Mouse (Mus musculus) embryonic facial prominence, embryonic 14.5 days (tissue): ENCODE data around the gene Nkapd1. TPM values are rescaled to one million over a fixed set of nuclear protein-coding genes. Genes with fewer than 3 reads are reported as not detected.

ENCODE experiments used
- ATAC-seq: fragments of 200-750 bp; cut with Nextera tagmentation; 2 replicates; pipeline ENCODE4 v1.8.0; 2017; ENCODE audit warnings: low read depth, moderate number of reproducible peaks, moderate TSS enrichment
- DNase-seq: peaks from one replicate; pipeline ENCODE4 v3.0.0-alpha.2; 2015; ENCODE audit warnings: low spot score
- H3K27ac ChIP-seq: fragments of 300-500 bp; sonication (generic); replicated peaks from 2 replicates; pipeline ENCODE4 v1.5.1; 2014; ENCODE audit warnings: low read depth, mild to moderate bottlenecking, low read length, moderate library complexity
- H3K27me3 ChIP-seq: fragments of 300-500 bp; sonication (generic); replicated peaks from 2 replicates; pipeline ENCODE4 v1.6.1; 2014; ENCODE audit warnings: low read length; ENCODE audit not compliant: control insufficient read depth, insufficient read depth
- H3K36me3 ChIP-seq: fragments of 300-500 bp; sonication (generic); 2 replicates; pipeline ENCODE4 v1.6.1; 2014; ENCODE audit warnings: low read length, mixed read lengths; ENCODE audit not compliant: control insufficient read depth, insufficient read depth
- H3K4me1 ChIP-seq: fragments of 300-500 bp; sonication (generic); 2 replicates; pipeline ENCODE4 v1.6.1; 2014; ENCODE audit warnings: antibody characterized with exemption, low read length; ENCODE audit not compliant: control insufficient read depth, insufficient read depth
- H3K4me2 ChIP-seq: fragments of 300-500 bp; sonication (generic); 2 replicates; pipeline ENCODE4 v1.6.1; 2014; ENCODE audit warnings: low read depth, mild to moderate bottlenecking, low read length, moderate library complexity, mixed read lengths
- H3K4me3 ChIP-seq: fragments of 300-500 bp; sonication (generic); 2 replicates; pipeline ENCODE4 v1.5.1; 2014; ENCODE audit warnings: low read depth, mild to moderate bottlenecking, low read length
- H3K9ac ChIP-seq: fragments of 300-500 bp; sonication (generic); 2 replicates; pipeline ENCODE4 v1.6.1; 2014; ENCODE audit warnings: low read depth, mild to moderate bottlenecking, low read length, moderate library complexity, mixed read lengths
- H3K9me3 ChIP-seq: fragments of 300-500 bp; sonication (generic); 2 replicates; pipeline ENCODE4 v1.6.1; 2016; ENCODE audit warnings: low read length; ENCODE audit not compliant: control insufficient read depth
- WGBS: fragments of 180-500 bp; shearing (Covaris S2); extraction: QIAGEN DNeasy Blood & Tissue Kit; methylation state at CpG from one replicate; pipeline ENCODE4 v1.1.7; 2014; 5-methylcytosine and 5-hydroxymethylcytosine counted together
- polyA plus RNA-seq: library from polyadenylated mRNA; unstranded; fragments of >200 nt; fragmentation: Nextera tagmentation; extraction: Ambion mirVana; gene quantifications from 2 replicates; pipeline ENCODE4 v1.2.1, GENCODE M21; 2014

Gene Nkapd1
- polyA plus RNA-seq, 1 experiment from 2014 or later: 24.3 TPM

DNA sequence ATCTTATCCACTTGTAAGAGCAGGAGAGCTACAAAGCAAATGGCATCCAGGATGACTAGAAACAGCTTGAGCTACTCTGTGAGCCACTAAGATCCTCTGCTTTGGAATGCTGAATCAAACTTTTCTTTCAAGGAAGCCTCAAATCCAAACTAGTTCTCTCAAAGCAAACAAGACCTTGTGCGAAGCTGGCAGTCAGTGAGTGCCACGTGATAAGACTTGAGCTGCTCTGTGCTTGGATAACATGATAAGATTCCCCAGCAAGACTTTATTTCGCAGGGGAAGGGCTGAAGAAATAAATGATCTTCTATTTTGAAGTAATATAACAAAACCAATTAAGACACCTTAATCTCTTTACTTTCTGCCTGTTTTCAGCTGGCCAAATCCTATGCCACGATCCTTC, 51.3 kb downstream of the Nkapd1 start:
- H3K27me3 ChIP-seq: no peaks in the 10 kb centered on the region
- WGBS: 76% methylated on average over 4 of the region's 4 CpGs
- ATAC-seq: no peak
- H3K4me2 ChIP-seq: no peak overlapping the region
- H3K36me3 ChIP-seq: no peaks in the 10 kb centered on the region
- DNase-seq: no peak
- H3K9me3 ChIP-seq: no peaks in the 10 kb centered on the region
- no peaks in the 10 kb centered on the region for H3K4me1 ChIP-seq
- H3K4me3 ChIP-seq: no peak overlapping the region
- H3K27ac ChIP-seq: no peak overlapping the region
- no peak overlapping the region for H3K9ac ChIP-seq

DNA sequence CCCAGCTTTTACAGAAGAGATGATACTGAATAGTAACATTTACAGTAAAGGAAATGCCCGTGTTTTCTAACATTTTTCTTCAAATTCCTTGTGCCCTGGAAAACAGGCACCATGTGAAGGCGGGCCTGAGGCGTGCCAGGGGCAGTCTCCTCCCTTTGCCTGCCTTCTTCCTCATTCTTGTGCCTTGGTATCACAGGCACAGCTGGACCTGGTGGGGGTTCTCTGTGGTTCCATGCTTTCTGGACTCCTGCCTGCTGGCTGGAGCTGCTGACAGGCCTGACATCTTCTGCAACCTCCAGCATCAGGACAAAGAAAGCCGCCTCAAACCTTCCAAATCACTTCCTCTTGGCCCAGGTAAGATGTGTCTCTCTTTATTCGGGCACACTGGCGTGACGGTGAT, 52.1 kb downstream of the Nkapd1 start:
- no peak for ATAC-seq
- peak; percentile 10 for DNase-seq
- no peak overlapping the region for H3K4me2 ChIP-seq
- H3K9ac ChIP-seq: no peak overlapping the region
- H3K9me3 ChIP-seq: no peaks in the 10 kb centered on the region
- no peak overlapping the region for H3K27ac ChIP-seq
- WGBS: 74% methylated on average over 7 of the region's 7 CpGs
- no peaks in the 10 kb centered on the region for H3K27me3 ChIP-seq
- no peak overlapping the region for H3K4me3 ChIP-seq
- H3K4me1 ChIP-seq: no peaks in the 10 kb centered on the region
- no peaks in the 10 kb centered on the region for H3K36me3 ChIP-seq

DNA sequence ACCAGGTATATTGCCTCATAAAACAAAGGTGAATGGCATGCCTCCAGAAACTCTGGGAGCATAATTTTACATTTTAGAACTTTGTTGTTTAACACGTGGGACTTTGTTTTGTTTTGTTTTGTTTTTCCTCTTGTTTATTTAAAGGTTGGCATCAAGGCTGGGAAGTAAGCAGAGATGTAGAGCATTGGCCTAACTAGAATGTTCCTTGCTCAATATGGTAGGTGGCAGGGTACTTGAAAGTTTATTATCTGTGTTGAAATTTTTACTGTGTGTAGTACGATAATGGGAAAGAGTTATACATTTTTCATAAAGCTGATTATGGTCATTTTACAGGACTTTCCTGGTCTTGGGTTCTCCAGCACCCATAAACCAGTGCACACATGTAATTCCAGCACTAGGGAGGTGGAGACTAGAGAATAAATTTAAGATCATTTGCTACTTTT, 55.3 kb downstream of the Nkapd1 start:
- H3K9me3 ChIP-seq: no peaks in the 10 kb centered on the region
- ATAC-seq (no peak), DNase-seq (no peak)
- H3K4me3 ChIP-seq: no peak overlapping the region
- no peaks in the 10 kb centered on the region for H3K27me3 ChIP-seq
- no peaks in the 10 kb centered on the region for H3K4me1 ChIP-seq
- no peak overlapping the region for H3K27ac ChIP-seq
- WGBS: 83% methylated on average over 2 of the region's 2 CpGs
- H3K9ac ChIP-seq: no peak overlapping the region
- no peaks in the 10 kb centered on the region for H3K36me3 ChIP-seq
- no peak overlapping the region for H3K4me2 ChIP-seq

DNA sequence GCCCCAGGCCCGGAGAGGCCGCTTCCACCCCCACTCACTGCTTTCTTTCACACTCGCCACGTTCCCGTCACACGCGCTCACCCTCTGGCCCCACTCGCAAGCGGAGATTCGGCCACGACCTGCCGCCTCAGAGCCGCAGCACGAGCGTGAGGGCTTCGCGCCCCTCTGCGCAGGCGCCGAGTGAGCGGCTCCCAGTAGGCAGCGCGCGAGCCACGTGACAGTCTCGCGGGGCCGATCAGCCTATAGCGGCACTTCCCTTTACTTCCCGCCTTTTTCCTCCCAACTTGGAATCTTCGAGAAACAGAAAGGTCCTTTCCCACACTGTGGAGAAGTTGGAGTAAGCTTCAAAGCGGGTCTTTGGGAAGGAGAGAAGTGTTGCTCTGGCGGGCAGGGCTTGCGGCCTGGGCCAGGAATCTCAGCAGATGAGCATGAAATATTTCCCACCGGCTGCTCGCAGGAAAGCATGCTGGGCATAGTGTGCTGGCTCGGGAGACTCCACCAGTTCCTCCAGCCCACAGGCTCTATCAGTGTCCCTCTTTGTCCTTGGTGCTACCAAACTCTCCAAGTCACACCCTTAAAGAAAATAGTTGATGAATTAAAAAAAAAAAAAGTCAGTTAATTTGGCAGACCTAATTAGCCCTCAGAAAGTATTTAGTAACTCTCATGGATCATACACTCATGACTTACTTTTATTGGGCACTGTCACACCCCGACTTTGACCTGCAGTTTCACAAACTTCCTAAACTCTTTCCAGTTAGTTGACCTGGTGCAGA, 55.9 kb downstream of the Nkapd1 start, which contains the start of gene Tex12:
Gene Tex12 (minus strand): TSS at position 181 of the 773 bp plus-strand sequence.
- no peak for DNase-seq
- Histone ChIP-seq H3K36me3 (no peaks in the 10 kb centered on the region), H3K27ac (no peak within 1 kb of the TSS), H3K4me2 (no peak within 1 kb of the TSS), H3K9ac (no peak within 1 kb of the TSS), H3K4me3 (no peak within 1 kb of the TSS), H3K4me1 (no peaks in the 10 kb centered on the region), H3K27me3 (no peaks in the 10 kb centered on the region), H3K9me3 (no peaks in the 10 kb centered on the region)
- WGBS: 88% methylated on average over 38 of the region's 38 CpGs
- no peak for ATAC-seq

Other genes starting within 250 kb of the Nkapd1 start
- gene Plet1, start 122.9 kb downstream of the Nkapd1 start, polyA plus RNA-seq: 2.7 and 7.1 TPM in 2 replicates
- 61.3 and 63.3 TPM in 2 replicates for gene Pts, start 88.7 kb downstream of the Nkapd1 start, polyA plus RNA-seq
- 6.1 and 7.7 TPM in 2 replicates for gene Il18, start 62.6 kb downstream of the Nkapd1 start, polyA plus RNA-seq
- gene Bco2, start 62.3 kb downstream of the Nkapd1 start, polyA plus RNA-seq: 0.15 and 0.16 TPM in 2 replicates
- 0.21 TPM in 1 of 2 replicates, not detected in the other for gene Tex12, start 56.1 kb downstream of the Nkapd1 start, polyA plus RNA-seq
- 300 and 330 TPM in 2 replicates for gene Sdhd, start 13.7 kb downstream of the Nkapd1 start, polyA plus RNA-seq
- 239 and 285 TPM in 2 replicates for gene Timm8b, start 13.6 kb downstream of the Nkapd1 start, polyA plus RNA-seq
- 3.2 and 5.8 TPM in 2 replicates for gene Pih1d2, start 143 bp downstream of the Nkapd1 start, polyA plus RNA-seq
- 60.1 and 65.9 TPM in 2 replicates for gene Dlat, start 42.3 kb upstream of the Nkapd1 start, polyA plus RNA-seq
- gene Dixdc1, start 122.1 kb upstream of the Nkapd1 start, polyA plus RNA-seq: 14.0 and 16.9 TPM in 2 replicates
- gene 2310030G06Rik, start 129.1 kb upstream of the Nkapd1 start, polyA plus RNA-seq: 4.0 and 6.8 TPM in 2 replicates
- 218 and 275 TPM in 2 replicates for gene Cryab, start 133.9 kb upstream of the Nkapd1 start, polyA plus RNA-seq
- 112 and 136 TPM in 2 replicates for gene Hspb2, start 134.9 kb upstream of the Nkapd1 start, polyA plus RNA-seq
- 10.2 and 14.2 TPM in 2 replicates for gene Fdxacb1, start 150.8 kb upstream of the Nkapd1 start, polyA plus RNA-seq
- 35.7 and 38.2 TPM in 2 replicates for gene Alg9, start 157.6 kb upstream of the Nkapd1 start, polyA plus RNA-seq
- 32.5 and 41.2 TPM in 2 replicates for gene 1110032A03Rik, start 158.1 kb upstream of the Nkapd1 start, polyA plus RNA-seq
- gene Ppp2r1b, start 227.8 kb upstream of the Nkapd1 start, polyA plus RNA-seq: 55.7 and 60.0 TPM in 2 replicates